Mouse (Mus musculus): ENCODE results near the gene Fam184a. TPM values are rescaled to one million over a fixed set of nuclear protein-coding genes. Genes with fewer than 3 reads are reported as not detected.
A peak's percentile ranks its signal among the peaks of the same experiment; 100 is the strongest.
"Not testable (repeated sequence)": the region's sequence is repeated elsewhere in the genome, so short reads cannot be mapped to it uniquely, and the experiment has no call there.

Gene Fam184a
- polyA plus RNA-seq, 1 experiment from 2014 or later, result 2.0 TPM

DNA sequence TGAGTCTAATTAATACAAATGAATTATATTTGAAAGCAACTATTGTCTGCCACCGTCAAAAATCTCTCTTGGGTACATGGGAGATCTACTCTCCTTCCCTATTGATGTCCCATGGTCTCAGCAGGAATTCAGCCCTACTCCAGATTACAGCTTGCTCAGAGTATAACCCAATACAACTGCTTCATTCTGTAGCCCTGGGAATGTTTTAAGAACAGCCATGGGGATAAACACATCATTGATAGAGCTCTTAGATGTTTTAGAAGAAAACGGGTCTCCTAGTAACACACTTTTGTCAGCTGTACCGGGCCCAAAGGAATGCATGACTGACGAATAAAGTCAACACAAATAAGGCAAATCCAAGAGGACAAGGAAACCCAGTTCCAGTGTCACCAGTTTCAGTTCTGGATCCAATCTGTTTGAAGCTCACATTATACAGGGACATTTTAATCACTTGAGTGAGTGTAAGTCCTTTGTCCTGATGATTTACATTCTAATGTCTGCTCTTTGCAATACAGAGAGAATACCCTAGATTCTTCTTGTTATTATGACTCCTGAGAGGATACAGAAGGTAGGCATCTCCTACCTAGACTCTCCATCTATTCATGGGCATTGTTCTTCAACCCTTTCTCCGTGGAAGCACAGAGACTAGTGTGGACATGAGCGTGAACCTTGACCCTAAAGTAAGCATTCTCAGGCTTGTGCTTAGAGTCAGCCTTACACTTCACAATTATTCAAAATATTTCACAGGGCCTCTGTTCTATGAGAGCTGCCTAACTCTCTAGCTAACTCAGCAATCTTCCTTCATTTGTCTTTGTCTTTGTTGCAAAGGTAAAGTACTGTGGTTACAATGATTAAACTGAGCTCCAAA is 71.0 kb downstream of the Fam184a start:
- no peak overlapping the region for H3K4me3 ChIP-seq (ENCODE audit: low read length)
- H3K9me3 ChIP-seq (ENCODE audit: control insufficient read depth, low read length), result no peaks in the 10 kb centered on the region
- no peak for ATAC-seq
- no peaks in the 10 kb centered on the region for H3K4me1 ChIP-seq (ENCODE audit: control insufficient read depth, insufficient read depth, low read length)
- no peak overlapping the region for H3K27ac ChIP-seq (ENCODE audit: low read length)
- no peak overlapping the region for H3K9ac ChIP-seq (ENCODE audit: low read depth, low read length)
- H3K36me3 ChIP-seq (ENCODE audit: control insufficient read depth, insufficient read depth, low read length), result no peaks in the 10 kb centered on the region
- H3K4me2 ChIP-seq (ENCODE audit: low read depth, low read length), result no peak overlapping the region
- H3K27me3 ChIP-seq (replicated peaks; ENCODE audit: control insufficient read depth, insufficient read depth, low read length), result no peaks in the 10 kb centered on the region
- 67% methylated on average over 6 of the region's 6 CpGs for WGBS

DNA sequence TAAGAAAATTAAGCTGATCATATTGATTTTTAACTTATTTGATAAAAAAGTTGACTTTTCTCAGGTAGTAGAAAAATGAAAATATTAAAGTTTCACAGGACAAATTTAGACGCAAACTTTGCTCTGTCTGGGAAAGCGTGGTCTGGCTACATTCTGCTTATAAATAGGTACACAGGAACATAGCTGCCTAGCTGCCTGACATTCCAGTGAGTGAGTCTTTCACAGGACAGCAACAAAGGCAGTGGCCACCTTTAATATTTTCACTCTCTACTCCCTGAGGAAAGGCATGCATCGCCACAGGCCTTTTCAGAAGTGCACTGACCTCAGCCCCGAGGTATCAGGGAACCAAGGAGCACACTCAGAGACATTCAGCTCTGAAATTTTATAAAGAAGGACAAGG is 89.1 kb downstream of the Fam184a start:
- no peak for ATAC-seq
- Histone ChIP-seq H3K4me1 (ENCODE audit: control insufficient read depth, insufficient read depth, low read length) (no peaks in the 10 kb centered on the region), H3K4me2 (ENCODE audit: low read depth, low read length) (no peak overlapping the region), H3K4me3 (ENCODE audit: low read length) (no peak overlapping the region), H3K27me3 (replicated peaks; ENCODE audit: control insufficient read depth, insufficient read depth, low read length) (no peaks in the 10 kb centered on the region), H3K9ac (ENCODE audit: low read depth, low read length) (no peak overlapping the region), H3K36me3 (ENCODE audit: control insufficient read depth, insufficient read depth, low read length) (no peaks in the 10 kb centered on the region), H3K9me3 (ENCODE audit: control insufficient read depth, low read length) (no peaks in the 10 kb centered on the region), H3K27ac (ENCODE audit: low read length) (no peak overlapping the region)
- 87% methylated on average over 4 of the region's 4 CpGs for WGBS

DNA sequence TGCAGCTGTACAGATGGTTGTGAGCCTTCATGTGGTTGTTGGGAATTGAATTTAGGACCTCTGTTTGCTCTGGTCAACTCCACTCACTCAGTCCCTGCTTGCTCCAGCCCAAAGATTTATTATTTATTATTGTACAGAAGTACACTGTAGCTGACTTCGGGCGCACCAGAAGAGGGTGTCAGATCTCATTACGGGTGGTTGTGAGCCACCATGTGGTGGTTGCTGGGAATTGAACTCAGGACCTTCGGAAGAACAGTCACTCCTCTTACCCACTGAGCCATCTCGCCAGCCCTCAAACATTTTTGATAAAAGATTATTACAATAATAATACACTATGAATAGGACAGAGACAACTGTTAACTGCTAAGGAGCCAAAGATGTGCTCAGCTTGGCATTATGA is 96.7 kb downstream of the Fam184a start:
- WGBS, result 74% methylated on average over 5 of the region's 5 CpGs
- H3K4me2 ChIP-seq (ENCODE audit: low read depth, low read length); H3K9me3 ChIP-seq (ENCODE audit: control insufficient read depth, low read length); H3K4me3 ChIP-seq (ENCODE audit: low read length); H3K36me3 ChIP-seq (ENCODE audit: control insufficient read depth, insufficient read depth, low read length); H3K4me1 ChIP-seq (ENCODE audit: control insufficient read depth, insufficient read depth, low read length); H3K27ac ChIP-seq (ENCODE audit: low read length); H3K9ac ChIP-seq (ENCODE audit: low read depth, low read length); ATAC-seq; H3K27me3 ChIP-seq (replicated peaks; ENCODE audit: control insufficient read depth, insufficient read depth, low read length): not testable (repeated sequence)

DNA sequence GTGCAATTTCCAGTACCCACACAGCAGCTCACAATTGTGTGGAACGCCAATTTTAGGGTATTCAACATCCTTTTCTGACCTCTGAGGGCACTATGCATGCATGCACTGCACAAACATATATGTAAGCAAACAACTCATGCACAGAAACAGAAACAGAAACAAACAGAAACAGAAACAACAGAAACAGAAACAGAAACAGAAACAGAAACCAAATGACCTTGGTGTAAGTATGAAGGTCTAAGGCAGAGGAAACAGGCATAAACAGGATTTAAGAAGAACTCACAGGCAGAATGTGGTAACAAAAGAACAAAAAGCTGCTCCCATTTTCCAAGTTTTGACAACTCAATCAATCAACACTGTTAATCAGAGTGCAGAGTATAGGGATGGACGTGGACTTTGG is 100.2 kb downstream of the Fam184a start:
- H3K27ac ChIP-seq (ENCODE audit: low read length), result no peak overlapping the region
- no peak overlapping the region for H3K4me3 ChIP-seq (ENCODE audit: low read length)
- WGBS, result 74% methylated on average over 2 of the region's 2 CpGs
- H3K36me3 ChIP-seq (ENCODE audit: control insufficient read depth, insufficient read depth, low read length), result no peaks in the 10 kb centered on the region
- no peak overlapping the region for H3K9ac ChIP-seq (ENCODE audit: low read depth, low read length)
- no peaks in the 10 kb centered on the region for H3K4me1 ChIP-seq (ENCODE audit: control insufficient read depth, insufficient read depth, low read length)
- no peaks in the 10 kb centered on the region for H3K27me3 ChIP-seq (replicated peaks; ENCODE audit: control insufficient read depth, insufficient read depth, low read length)
- no peaks in the 10 kb centered on the region for H3K9me3 ChIP-seq (ENCODE audit: control insufficient read depth, low read length)
- ATAC-seq, result no peak
- no peak overlapping the region for H3K4me2 ChIP-seq (ENCODE audit: low read depth, low read length)

DNA sequence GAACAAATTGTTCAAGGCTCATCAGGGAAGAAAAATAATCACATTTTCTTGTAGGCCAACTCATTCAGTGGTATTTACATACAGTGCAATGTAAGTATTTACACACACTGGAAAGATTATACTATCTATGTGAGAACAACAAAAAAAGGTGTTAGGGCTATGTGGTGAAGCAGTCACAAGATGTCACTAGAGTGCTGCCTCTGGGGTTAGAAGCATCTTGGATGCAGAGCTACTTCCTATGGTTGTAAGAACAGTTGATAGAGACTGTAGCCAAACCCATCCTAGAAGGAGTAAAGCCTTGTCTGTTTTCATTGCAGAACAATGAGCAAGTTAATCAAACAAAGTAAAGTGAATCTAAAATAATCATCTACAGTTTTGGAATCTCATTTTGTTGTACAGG is 109.4 kb downstream of the Fam184a start:
- Histone ChIP-seq H3K9ac (ENCODE audit: low read depth, low read length) (no peak overlapping the region), H3K4me2 (ENCODE audit: low read depth, low read length) (no peak overlapping the region), H3K27ac (ENCODE audit: low read length) (no peak overlapping the region), H3K4me3 (ENCODE audit: low read length) (no peak overlapping the region), H3K36me3 (ENCODE audit: control insufficient read depth, insufficient read depth, low read length) (no peaks in the 10 kb centered on the region), H3K4me1 (ENCODE audit: control insufficient read depth, insufficient read depth, low read length) (no peaks in the 10 kb centered on the region), H3K27me3 (replicated peaks; ENCODE audit: control insufficient read depth, insufficient read depth, low read length) (no peaks in the 10 kb centered on the region), H3K9me3 (ENCODE audit: control insufficient read depth, low read length) (no peaks in the 10 kb centered on the region)
- no peak for ATAC-seq

DNA sequence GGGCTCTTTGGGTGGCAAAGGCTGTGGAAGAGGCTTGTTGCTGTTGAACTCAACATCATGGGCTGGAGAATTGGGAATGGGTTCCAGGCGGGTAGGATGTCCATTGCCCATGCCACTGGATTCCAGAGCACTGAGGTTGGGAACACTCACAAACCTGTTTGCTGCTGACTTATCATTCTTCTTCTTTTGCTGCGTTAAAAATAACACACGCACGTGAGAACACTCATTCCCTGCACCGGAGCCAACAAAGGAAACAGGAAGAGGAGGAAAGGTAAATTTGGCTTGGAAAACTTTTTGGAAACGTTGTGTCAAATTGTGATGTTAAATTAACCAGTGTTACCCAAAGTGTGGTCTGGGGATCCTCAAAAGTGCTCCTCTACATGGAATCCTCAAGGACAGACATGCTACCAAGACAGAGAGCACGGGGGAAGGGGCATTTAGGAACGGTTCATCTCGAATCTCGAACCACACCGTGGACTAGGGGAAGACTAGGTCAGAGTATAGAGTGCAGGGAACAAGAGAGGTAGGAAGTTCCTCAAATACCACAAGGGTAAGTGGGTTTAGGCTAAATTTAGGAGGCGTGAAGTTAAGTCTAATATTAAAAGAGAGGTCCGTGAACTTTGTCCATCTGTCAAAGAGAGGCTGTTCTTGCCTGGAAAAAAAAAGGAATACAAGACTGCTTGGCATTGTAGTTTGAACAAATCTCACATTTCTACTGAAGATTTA is 115.5 kb downstream of the Fam184a start:
- Histone ChIP-seq H3K27ac (ENCODE audit: low read length) (no peak overlapping the region), H3K4me2 (ENCODE audit: low read depth, low read length) (no peak overlapping the region), H3K9me3 (ENCODE audit: control insufficient read depth, low read length) (no peaks in the 10 kb centered on the region), H3K27me3 (replicated peaks; ENCODE audit: control insufficient read depth, insufficient read depth, low read length) (no peaks in the 10 kb centered on the region), H3K9ac (ENCODE audit: low read depth, low read length) (no peak overlapping the region), H3K36me3 (ENCODE audit: control insufficient read depth, insufficient read depth, low read length) (no peaks in the 10 kb centered on the region), H3K4me3 (ENCODE audit: low read length) (no peak overlapping the region), H3K4me1 (ENCODE audit: control insufficient read depth, insufficient read depth, low read length) (no peaks in the 10 kb centered on the region)
- WGBS, result 73% methylated on average over 13 of the region's 13 CpGs
- no peak for ATAC-seq

DNA sequence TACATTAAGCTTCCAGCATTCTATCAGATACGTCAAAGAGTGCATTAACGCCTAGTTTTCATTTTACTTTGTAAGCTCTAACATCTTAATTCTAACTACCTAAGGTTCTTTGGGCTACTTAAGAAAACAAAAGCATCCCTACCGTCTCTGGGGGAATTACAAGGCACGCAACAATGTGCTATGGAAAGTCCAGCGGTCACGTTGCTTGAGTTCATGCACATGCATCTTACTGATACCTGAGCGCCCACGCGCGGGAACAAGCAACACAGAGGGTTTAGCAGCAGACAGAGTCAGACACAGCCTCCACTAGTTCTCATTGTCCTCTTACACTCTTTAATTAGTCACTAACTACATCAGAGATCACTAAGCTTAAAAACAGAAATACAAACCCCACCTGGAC is 116.8 kb downstream of the Fam184a start:
- WGBS, result 86% methylated on average over 10 of the region's 10 CpGs

DNA sequence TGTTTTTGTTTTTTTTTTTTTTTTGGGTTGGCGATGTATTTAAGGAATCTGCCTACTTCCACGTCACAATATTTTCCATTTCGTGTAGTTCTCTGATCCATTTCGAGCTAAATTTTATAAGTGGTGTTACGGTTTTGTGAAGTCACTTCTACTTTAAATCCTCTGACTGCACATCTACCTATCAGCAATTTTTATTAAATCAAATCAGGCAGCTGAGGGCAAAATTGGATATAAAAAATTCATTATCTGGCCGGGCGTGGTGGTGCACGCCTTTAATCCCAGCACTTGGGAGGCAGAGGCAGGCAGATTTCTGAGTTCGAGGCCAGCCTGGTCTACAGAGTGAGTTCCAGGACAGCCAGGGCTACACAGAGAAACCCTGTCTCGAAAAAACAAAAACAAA is 120.6 kb downstream of the Fam184a start, which contains the start of gene Mcm9:
Gene Mcm9, minus strand, starts transcription at position 101 of the 400 bp plus-strand sequence.
- 57% methylated on average over 10 of the region's 10 CpGs for WGBS
- H3K9me3 ChIP-seq (ENCODE audit: control insufficient read depth, low read length); H3K36me3 ChIP-seq (ENCODE audit: control insufficient read depth, insufficient read depth, low read length); H3K4me1 ChIP-seq (ENCODE audit: control insufficient read depth, insufficient read depth, low read length); ATAC-seq; H3K27me3 ChIP-seq (replicated peaks; ENCODE audit: control insufficient read depth, insufficient read depth, low read length): not testable (repeated sequence)
- Histone ChIP-seq H3K9ac (ENCODE audit: low read depth, low read length) (peak within 1 kb of the TSS; percentile 88), H3K4me2 (ENCODE audit: low read depth, low read length) (peak within 1 kb of the TSS; percentile 53), H3K4me3 (ENCODE audit: low read length) (peak within 1 kb of the TSS; percentile 77), H3K27ac (ENCODE audit: low read length) (peak within 1 kb of the TSS; percentile 96)

More for the DNA sequence above, 116.8 kb downstream of the Fam184a start:
- no peak overlapping the region for H3K4me2 ChIP-seq (ENCODE audit: low read depth, low read length)
- H3K36me3 ChIP-seq (ENCODE audit: control insufficient read depth, insufficient read depth, low read length), result no peaks in the 10 kb centered on the region
- H3K27me3 ChIP-seq (replicated peaks; ENCODE audit: control insufficient read depth, insufficient read depth, low read length), result no peaks in the 10 kb centered on the region
- H3K9ac ChIP-seq (ENCODE audit: low read depth, low read length), result no peak overlapping the region
- no peak overlapping the region for H3K4me3 ChIP-seq (ENCODE audit: low read length)
- no peaks in the 10 kb centered on the region for H3K4me1 ChIP-seq (ENCODE audit: control insufficient read depth, insufficient read depth, low read length)
- H3K27ac ChIP-seq (ENCODE audit: low read length), result no peak overlapping the region
- H3K9me3 ChIP-seq (ENCODE audit: control insufficient read depth, low read length), result no peaks in the 10 kb centered on the region
- no peak for ATAC-seq

DNA sequence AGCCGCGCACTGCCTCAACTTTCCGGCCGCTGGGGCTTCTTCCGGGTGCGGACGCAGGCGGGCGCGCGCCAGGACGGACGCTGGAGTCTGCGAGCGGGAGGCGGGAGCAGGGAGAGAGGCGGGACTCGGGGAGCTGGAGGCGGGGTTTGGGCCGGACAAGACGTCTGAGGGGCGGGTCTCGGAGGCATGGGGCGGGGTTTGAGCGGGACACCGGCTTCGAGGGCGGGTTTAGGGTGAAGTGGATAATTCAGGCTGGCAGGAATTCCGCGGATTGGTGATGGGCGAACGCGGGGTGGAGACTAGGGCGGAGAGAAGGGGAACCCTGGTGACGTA is 121.0 kb downstream of the Fam184a start:
- ATAC-seq, result peak; percentile 96
- Histone ChIP-seq H3K9ac (ENCODE audit: low read depth, low read length) (peak overlapping the region; percentile 88), H3K36me3 (ENCODE audit: control insufficient read depth, insufficient read depth, low read length) (no peaks in the 10 kb centered on the region), H3K4me1 (ENCODE audit: control insufficient read depth, insufficient read depth, low read length) (peaks cover 3% of the 10 kb centered on the region; the same call in 1 of the 2 replicates), H3K27me3 (replicated peaks; ENCODE audit: control insufficient read depth, insufficient read depth, low read length) (no peaks in the 10 kb centered on the region), H3K27ac (ENCODE audit: low read length) (peak overlapping the region; percentile 96), H3K4me3 (ENCODE audit: low read length) (peak overlapping the region; percentile 77), H3K4me2 (ENCODE audit: low read depth, low read length) (peak overlapping the region; percentile 53; the same call in 1 of the 2 replicates), H3K9me3 (ENCODE audit: control insufficient read depth, low read length) (no peaks in the 10 kb centered on the region)
- under 1% methylated on average over 34 of the region's 35 CpGs for WGBS

Data from intestine, embryonic 16.5 days (tissue).